Mouse (Mus musculus): ENCODE measurements around the gene Ywhae. TPM values are rescaled to one million over a fixed set of nuclear protein-coding genes. Genes with fewer than 3 reads are reported as not detected.

The Ywhae gene
- polyA plus RNA-seq, 1 experiment from 2014 or later = 905 TPM

DNA sequence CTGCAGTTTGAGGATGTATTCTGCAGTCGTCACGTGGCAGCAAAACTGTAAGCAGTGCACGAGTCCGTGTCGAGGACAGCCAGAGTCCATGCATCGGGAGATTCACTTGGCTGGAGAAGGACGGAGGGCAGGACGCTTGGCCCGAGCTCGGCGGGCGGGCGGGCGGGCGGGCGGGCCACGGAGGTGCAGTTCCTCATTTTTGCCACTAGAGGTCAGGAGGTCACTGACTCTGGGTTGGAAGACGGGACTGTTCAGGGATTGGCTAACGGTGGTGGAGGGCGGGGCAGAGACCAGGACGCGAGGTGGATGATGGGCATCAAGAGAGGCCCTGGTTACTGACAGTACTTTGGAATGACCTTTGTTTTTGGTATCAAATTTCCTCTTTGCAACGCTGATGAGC lies 36.5 kb downstream of the Ywhae start:
- WGBS = under 1% methylated on average over 23 of the region's 23 CpGs
- Histone ChIP-seq H3K27ac (ENCODE audit: low read length) (no peak overlapping the region; the same call in 1 of the 2 replicates), H3K27me3 (ENCODE audit: control insufficient read depth, insufficient read depth, low read depth, low read length) (no peaks in the 10 kb centered on the region), H3K4me1 (replicated peaks; ENCODE audit: control insufficient read depth, insufficient read depth, low read length) (peaks cover 4% of the 10 kb centered on the region; the same call in 1 of the 2 replicates), H3K4me2 (ENCODE audit: low read depth, low read length) (peak overlapping the region; percentile 44), H3K4me3 (ENCODE audit: low read length) (peak overlapping the region; percentile 3; the same call in 1 of the 2 replicates), H3K9ac (ENCODE audit: low read length) (peak overlapping the region; percentile 16; the same call in 1 of the 2 replicates), H3K36me3 (ENCODE audit: control insufficient read depth, insufficient read depth, low read length) (peaks cover 18% of the 10 kb centered on the region), H3K9me3 (ENCODE audit: control insufficient read depth, low read length) (no peaks in the 10 kb centered on the region)
- peak; percentile 93 for ATAC-seq (ENCODE audit: low read depth)

DNA sequence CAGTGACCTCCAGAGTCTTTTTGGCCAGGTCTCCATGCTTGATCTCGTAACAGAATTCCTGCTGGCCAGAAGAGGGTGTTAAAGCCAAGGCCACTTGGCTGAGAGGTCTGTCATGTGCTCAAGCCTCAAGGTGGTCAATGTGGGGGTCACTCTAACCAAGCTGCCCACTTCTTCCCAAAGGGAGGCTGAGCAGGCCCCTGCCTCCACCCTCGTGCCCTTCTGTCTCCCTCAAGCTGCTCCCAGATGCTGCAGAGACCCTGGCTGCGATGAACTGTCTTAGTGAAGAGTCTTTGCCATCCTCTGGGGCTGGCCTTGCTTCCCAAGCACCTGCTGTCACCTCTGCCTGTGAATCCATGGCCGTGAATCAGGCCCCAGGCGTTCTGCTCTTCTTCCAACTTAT lies 39.9 kb downstream of the Ywhae start:
- H3K9ac ChIP-seq (ENCODE audit: low read length) = no peak overlapping the region
- no peak overlapping the region for H3K27ac ChIP-seq (ENCODE audit: low read length)
- WGBS = 67% methylated on average over 5 of the region's 5 CpGs
- no peaks in the 10 kb centered on the region for H3K9me3 ChIP-seq (ENCODE audit: control insufficient read depth, low read length)
- H3K27me3 ChIP-seq (ENCODE audit: control insufficient read depth, insufficient read depth, low read depth, low read length) = no peaks in the 10 kb centered on the region
- H3K36me3 ChIP-seq (ENCODE audit: control insufficient read depth, insufficient read depth, low read length) = no peaks in the 10 kb centered on the region; the same call in 1 of the 2 replicates
- H3K4me2 ChIP-seq (ENCODE audit: low read depth, low read length) = no peak overlapping the region
- peaks cover 4% of the 10 kb centered on the region; the same call in 1 of the 2 replicates for H3K4me1 ChIP-seq (replicated peaks; ENCODE audit: control insufficient read depth, insufficient read depth, low read length)
- no peak for ATAC-seq (ENCODE audit: low read depth)
- H3K4me3 ChIP-seq (ENCODE audit: low read length) = no peak overlapping the region

DNA sequence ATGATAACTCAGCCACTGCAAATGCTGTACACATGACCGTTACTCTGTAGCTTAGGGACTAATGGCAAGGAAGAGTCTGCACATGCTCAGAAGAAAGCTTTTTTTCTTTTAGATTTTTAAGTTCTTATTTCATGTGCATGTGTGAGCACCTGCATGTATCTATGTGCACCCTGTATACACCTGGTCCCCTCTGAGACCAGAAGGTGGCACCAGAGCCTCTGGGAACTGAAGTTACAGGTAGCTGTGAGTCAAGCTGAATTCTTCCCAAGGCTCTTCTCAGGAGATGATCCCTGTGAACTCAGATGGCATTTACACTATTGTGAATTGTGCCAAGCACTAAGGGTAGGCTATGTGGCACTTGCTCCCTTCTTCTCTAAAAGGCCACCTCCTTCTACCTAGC lies 43.2 kb downstream of the Ywhae start:
- Histone ChIP-seq H3K9me3 (ENCODE audit: control insufficient read depth, low read length) (no peaks in the 10 kb centered on the region), H3K27ac (ENCODE audit: low read length) (no peak overlapping the region), H3K4me1 (replicated peaks; ENCODE audit: control insufficient read depth, insufficient read depth, low read length) (no peaks in the 10 kb centered on the region), H3K9ac (ENCODE audit: low read length) (no peak overlapping the region), H3K27me3 (ENCODE audit: control insufficient read depth, insufficient read depth, low read depth, low read length) (no peaks in the 10 kb centered on the region), H3K4me2 (ENCODE audit: low read depth, low read length) (no peak overlapping the region), H3K36me3 (ENCODE audit: control insufficient read depth, insufficient read depth, low read length) (no peaks in the 10 kb centered on the region), H3K4me3 (ENCODE audit: low read length) (no peak overlapping the region)
- 79% methylated on average over 1 of the region's 1 CpGs for WGBS
- ATAC-seq (ENCODE audit: low read depth) = no peak

DNA sequence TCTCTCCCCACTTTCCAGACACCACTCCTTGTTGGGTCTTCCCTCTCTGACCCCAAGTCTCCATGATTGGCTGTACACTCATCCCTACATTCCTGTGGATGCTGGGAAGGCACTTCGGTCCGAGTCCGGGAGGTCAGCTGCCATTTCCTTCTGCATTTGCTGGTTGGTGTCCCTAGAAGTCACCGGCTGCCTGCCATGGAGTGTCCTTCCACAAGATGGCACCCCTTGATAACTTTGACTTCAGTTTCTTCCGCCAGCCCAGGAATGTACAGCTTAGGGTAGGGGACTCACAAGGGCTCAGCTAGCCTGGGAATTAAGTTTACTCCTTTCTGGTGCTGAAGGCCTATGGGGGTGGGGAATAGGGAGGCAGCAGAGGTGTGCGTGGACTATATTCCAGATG lies 49.2 kb downstream of the Ywhae start:
- peak; percentile 86 for ATAC-seq (ENCODE audit: low read depth)
- H3K27ac ChIP-seq (ENCODE audit: low read length) = no peak overlapping the region
- 18% methylated on average over 6 of the region's 6 CpGs for WGBS
- no peak overlapping the region for H3K4me2 ChIP-seq (ENCODE audit: low read depth, low read length)
- H3K9me3 ChIP-seq (ENCODE audit: control insufficient read depth, low read length) = no peaks in the 10 kb centered on the region
- H3K4me3 ChIP-seq (ENCODE audit: low read length) = no peak overlapping the region
- H3K27me3 ChIP-seq (ENCODE audit: control insufficient read depth, insufficient read depth, low read depth, low read length) = no peaks in the 10 kb centered on the region
- no peak overlapping the region for H3K9ac ChIP-seq (ENCODE audit: low read length)
- no peaks in the 10 kb centered on the region for H3K4me1 ChIP-seq (replicated peaks; ENCODE audit: control insufficient read depth, insufficient read depth, low read length)
- no peaks in the 10 kb centered on the region for H3K36me3 ChIP-seq (ENCODE audit: control insufficient read depth, insufficient read depth, low read length)

DNA sequence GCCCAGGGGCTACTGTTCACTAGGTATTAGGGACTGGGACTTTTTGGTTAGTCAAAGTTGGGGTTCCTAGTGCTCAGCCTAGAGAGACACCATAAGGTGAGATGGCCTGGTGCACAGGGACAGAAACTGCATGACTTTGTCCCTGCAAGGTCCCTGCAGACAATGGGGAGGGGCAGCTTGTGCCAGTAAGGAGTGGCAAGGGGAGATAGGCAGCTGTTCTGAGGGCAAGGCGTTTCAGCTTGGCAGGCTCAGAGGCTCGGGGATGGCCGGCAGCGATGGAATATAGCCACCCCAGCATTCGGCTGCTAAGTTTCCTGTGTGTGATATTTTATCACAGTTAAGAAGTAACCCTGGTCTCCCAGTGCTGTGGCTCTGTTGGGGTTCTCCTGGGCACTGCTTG lies 51.1 kb downstream of the Ywhae start:
- WGBS = 77% methylated on average over 5 of the region's 5 CpGs
- no peak for ATAC-seq (ENCODE audit: low read depth)

DNA sequence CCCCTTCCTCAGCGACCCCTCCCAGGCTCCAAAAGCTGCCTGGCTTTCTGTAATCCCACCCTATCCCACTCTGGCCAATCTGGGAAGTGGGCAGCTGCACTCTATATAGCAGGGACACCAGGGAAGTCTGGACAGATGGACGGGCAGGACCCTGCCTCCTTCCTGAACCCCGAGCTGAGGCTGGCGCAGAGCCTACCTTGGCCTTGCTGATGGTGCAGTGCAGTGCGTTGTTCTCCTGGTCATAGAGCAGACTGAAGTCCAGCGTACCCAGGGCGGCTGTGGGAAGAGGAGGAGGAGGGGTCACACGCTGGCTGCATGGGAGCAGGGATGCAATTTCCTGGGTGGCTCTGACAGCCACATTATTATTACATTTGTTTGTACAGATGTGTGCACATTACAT lies 53.2 kb downstream of the Ywhae start:
- Histone ChIP-seq H3K27me3 (ENCODE audit: control insufficient read depth, insufficient read depth, low read depth, low read length) (no peaks in the 10 kb centered on the region), H3K9me3 (ENCODE audit: control insufficient read depth, low read length) (no peaks in the 10 kb centered on the region), H3K4me2 (ENCODE audit: low read depth, low read length) (no peak overlapping the region), H3K4me3 (ENCODE audit: low read length) (no peak overlapping the region), H3K9ac (ENCODE audit: low read length) (no peak overlapping the region), H3K27ac (ENCODE audit: low read length) (no peak overlapping the region), H3K36me3 (ENCODE audit: control insufficient read depth, insufficient read depth, low read length) (no peaks in the 10 kb centered on the region), H3K4me1 (replicated peaks; ENCODE audit: control insufficient read depth, insufficient read depth, low read length) (no peaks in the 10 kb centered on the region)
- no peak for ATAC-seq (ENCODE audit: low read depth)
- WGBS = 69% methylated on average over 8 of the region's 8 CpGs

More for the DNA sequence above, 51.1 kb downstream of the Ywhae start:
- H3K9me3 ChIP-seq (ENCODE audit: control insufficient read depth, low read length) = no peaks in the 10 kb centered on the region
- H3K27me3 ChIP-seq (ENCODE audit: control insufficient read depth, insufficient read depth, low read depth, low read length) = no peaks in the 10 kb centered on the region
- H3K4me2 ChIP-seq (ENCODE audit: low read depth, low read length) = no peak overlapping the region
- H3K36me3 ChIP-seq (ENCODE audit: control insufficient read depth, insufficient read depth, low read length) = no peaks in the 10 kb centered on the region
- no peak overlapping the region for H3K4me3 ChIP-seq (ENCODE audit: low read length)
- H3K27ac ChIP-seq (ENCODE audit: low read length) = no peak overlapping the region
- H3K9ac ChIP-seq (ENCODE audit: low read length) = no peak overlapping the region
- H3K4me1 ChIP-seq (replicated peaks; ENCODE audit: control insufficient read depth, insufficient read depth, low read length) = no peaks in the 10 kb centered on the region

DNA sequence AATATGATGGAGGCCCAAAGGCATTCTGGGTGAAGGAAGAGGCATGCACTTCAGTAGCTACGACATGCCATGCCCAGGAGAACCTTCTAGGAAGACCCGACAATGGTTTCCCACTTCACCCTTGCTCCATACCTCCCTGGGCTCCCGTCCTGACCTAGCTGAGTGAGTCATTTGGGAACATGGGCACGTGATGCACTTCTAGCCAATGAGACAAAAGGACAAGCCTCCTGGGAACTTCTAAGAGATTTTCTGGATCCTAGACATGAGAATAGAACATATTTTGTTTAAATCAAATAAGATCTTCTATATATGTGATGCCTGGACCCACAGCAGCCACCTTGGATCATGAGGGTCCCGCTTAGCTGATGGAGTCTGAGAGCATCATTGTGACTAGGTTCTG lies 59.9 kb downstream of the Ywhae start:
- H3K9me3 ChIP-seq (ENCODE audit: control insufficient read depth, low read length) = no peaks in the 10 kb centered on the region

DNA sequence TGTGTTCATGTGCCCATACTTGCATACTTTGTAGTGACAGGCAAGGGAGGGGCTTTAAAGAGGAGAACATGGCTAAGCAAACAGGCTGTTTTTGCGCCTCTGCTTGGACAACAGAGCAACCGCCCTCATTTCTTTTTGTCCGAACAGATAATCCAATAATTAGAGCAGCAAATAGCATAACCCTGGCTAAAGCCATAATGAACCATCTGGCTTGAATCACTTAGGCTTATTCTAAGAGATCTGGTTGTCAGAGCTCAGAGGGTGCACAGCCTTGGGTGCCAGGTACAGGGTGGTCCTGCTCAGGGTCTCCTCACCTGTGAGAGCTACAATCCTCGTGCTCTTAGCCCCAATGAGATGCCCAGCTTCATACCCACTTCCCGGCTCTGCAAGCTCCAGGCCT lies 60.7 kb downstream of the Ywhae start:
- Histone ChIP-seq H3K27ac (ENCODE audit: low read length) (no peak overlapping the region), H3K4me2 (ENCODE audit: low read depth, low read length) (no peak overlapping the region), H3K36me3 (ENCODE audit: control insufficient read depth, insufficient read depth, low read length) (no peaks in the 10 kb centered on the region), H3K27me3 (ENCODE audit: control insufficient read depth, insufficient read depth, low read depth, low read length) (peaks cover 35% of the 10 kb centered on the region), H3K4me3 (ENCODE audit: low read length) (no peak overlapping the region), H3K9me3 (ENCODE audit: control insufficient read depth, low read length) (no peaks in the 10 kb centered on the region), H3K9ac (ENCODE audit: low read length) (no peak overlapping the region), H3K4me1 (replicated peaks; ENCODE audit: control insufficient read depth, insufficient read depth, low read length) (peaks cover 13% of the 10 kb centered on the region)
- WGBS = 63% methylated on average over 5 of the region's 5 CpGs
- ATAC-seq (ENCODE audit: low read depth) = no peak

More for the DNA sequence above, 59.9 kb downstream of the Ywhae start:
- Histone ChIP-seq H3K9ac (ENCODE audit: low read length) (no peak overlapping the region), H3K36me3 (ENCODE audit: control insufficient read depth, insufficient read depth, low read length) (no peaks in the 10 kb centered on the region), H3K4me2 (ENCODE audit: low read depth, low read length) (no peak overlapping the region), H3K27me3 (ENCODE audit: control insufficient read depth, insufficient read depth, low read depth, low read length) (peaks cover 35% of the 10 kb centered on the region), H3K27ac (ENCODE audit: low read length) (no peak overlapping the region), H3K4me3 (ENCODE audit: low read length) (no peak overlapping the region), H3K4me1 (replicated peaks; ENCODE audit: control insufficient read depth, insufficient read depth, low read length) (peaks cover 13% of the 10 kb centered on the region)
- 71% methylated on average over 5 of the region's 5 CpGs for WGBS
- ATAC-seq (ENCODE audit: low read depth) = no peak

DNA sequence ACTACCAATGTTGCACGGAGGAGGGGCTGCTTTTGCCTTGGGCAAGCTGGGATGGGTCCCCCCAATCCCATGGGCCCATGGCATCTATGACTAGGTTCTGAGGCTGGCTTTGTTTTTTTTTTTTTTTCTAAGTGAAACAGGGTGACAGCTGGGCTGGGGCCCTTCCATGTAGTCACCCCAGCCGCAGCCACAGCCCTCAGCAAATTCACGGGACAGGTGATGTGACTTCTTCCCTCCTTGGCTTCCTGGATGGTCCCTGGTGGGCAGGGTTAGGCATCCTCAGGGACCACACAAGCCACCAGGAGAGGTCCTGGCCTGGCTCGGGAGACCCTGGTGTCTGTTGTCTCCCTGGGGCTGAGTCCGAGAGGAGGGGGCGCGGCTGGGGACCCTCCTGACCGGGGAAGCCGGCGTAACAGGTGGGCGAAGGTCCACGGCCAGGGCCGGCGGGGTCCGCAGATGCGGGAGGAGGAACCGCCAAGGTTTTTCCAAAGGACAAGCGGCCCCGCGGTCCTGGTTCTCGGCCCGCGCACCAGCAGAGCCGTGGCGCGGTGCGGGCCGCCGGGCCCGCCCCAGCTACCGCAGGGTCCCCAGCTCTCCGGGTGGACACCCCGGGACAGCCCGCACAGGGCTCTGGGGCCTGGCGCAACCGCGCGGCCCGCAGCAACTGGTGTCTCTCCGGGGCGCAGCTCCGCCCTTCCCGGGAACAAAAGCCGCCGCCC lies 62.1 kb downstream of the Ywhae start:
- Histone ChIP-seq H3K27me3 (ENCODE audit: control insufficient read depth, insufficient read depth, low read depth, low read length) (peaks cover 35% of the 10 kb centered on the region), H3K4me3 (ENCODE audit: low read length) (peak overlapping the region; percentile 57), H3K9me3 (ENCODE audit: control insufficient read depth, low read length) (no peaks in the 10 kb centered on the region), H3K9ac (ENCODE audit: low read length) (peak overlapping the region; percentile 72), H3K4me2 (ENCODE audit: low read depth, low read length) (peak overlapping the region; percentile 83), H3K4me1 (replicated peaks; ENCODE audit: control insufficient read depth, insufficient read depth, low read length) (peaks cover 13% of the 10 kb centered on the region), H3K36me3 (ENCODE audit: control insufficient read depth, insufficient read depth, low read length) (no peaks in the 10 kb centered on the region), H3K27ac (ENCODE audit: low read length) (no peak overlapping the region)
- peak; percentile 17; the same call in 1 of the 2 replicates for ATAC-seq (ENCODE audit: low read depth)
- 7% methylated on average over 38 of the region's 45 CpGs for WGBS
